Mouse (Mus musculus) embryonic fibroblast, embryonic 13.5 days (primary cell): ENCODE measurements around the gene C2cd3.

Experiments used
- CTCF ChIP-seq: IDR thresholded peaks from 2 replicates; pipeline ENCODE4 v1.5.1; 2011; ENCODE audit warnings: mild to moderate bottlenecking, control low read depth, low read length, moderate library complexity, borderline replicate concordance; ENCODE audit not compliant: insufficient read depth
- POLR2A ChIP-seq: IDR thresholded peaks from 2 replicates; pipeline ENCODE4 v1.6.1; 2011; ENCODE audit warnings: low read depth, mild to moderate bottlenecking, control low read depth, low read length, moderate library complexity

GRCm38 (mm10) chr7:100471407-100471797, 99.4 kb downstream of the C2cd3 start:
- TF ChIP-seq POLR2A (no peak), CTCF (no peak)
